Mouse (Mus musculus) right cerebral cortex, postnatal 10 days (tissue): ENCODE results near the gene Olfr1317.

ENCODE experiments used
- DNase-seq, 2 experiments: peaks; one replicate each; pipeline ENCODE4 v3.0.0; 2021; ENCODE audit warnings: low spot score in 2 of 2

Olfr1317 gene

GRCm38 (mm10) chr2:112140029-112140428, at the start of gene Olfr1317:
Olfr1317 (plus strand) TSS chr2:112140329.
- DNase-seq: no peak

GRCm38 (mm10) chr2:112096681-112097080, 43.4 kb upstream of the Olfr1317 start, which contains the start of gene Olfr1314:
Olfr1314 (minus strand) TSS chr2:112096781.
- no peak for DNase-seq

- no peak for DNase-seq
Observed at GRCm38 (mm10) chr2:112115340-112115739, 24.8 kb upstream of the Olfr1317 start, which contains the start of gene Olfr1315-ps1. Olfr1315-ps1 (minus strand) TSS chr2:112115440.

GRCm38 (mm10) chr2:112134877-112135276, 5.3 kb upstream of the Olfr1317 start, which contains the start of gene Olfr1316:
Olfr1316 (minus strand) TSS chr2:112134977.
- DNase-seq: no peak

GRCm38 (mm10) chr2:112153898-112154297, 13.8 kb downstream of the Olfr1317 start, which contains the start of gene Olfr1318:
Olfr1318 (plus strand) TSS chr2:112154198.
- DNase-seq: no peak
